In the genomic region with DNA sequence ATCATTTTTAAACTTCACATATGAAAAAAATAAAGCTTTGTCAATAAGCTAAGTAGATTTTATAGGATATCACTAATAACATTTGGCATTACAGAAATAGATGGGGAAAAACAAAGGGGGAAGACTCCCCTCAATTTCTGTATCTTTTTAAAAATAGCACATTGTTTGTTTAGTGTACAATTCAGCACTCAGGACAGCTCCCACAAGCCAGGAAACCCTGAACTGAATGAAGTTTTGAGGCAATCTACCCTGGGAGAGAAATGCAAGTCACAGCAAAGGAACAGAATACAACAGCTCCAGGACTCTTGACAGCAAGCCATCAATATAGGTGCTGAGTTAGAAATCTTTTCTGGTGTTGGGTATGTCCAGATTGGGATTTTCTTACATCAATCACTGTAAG, we compare ENCODE assay signal across 19 mouse cellular contexts.
DNase-seq lines count a peak whose midpoint lies in the region; ATAC-seq and TF ChIP-seq lines count a peak whose summit lies in the region.
"Had no signal": no experiment of that assay in that cellular context is flagged by ENCODE, and none has a peak within 500 bp of the region (broad histone marks: within the 10 kb centered on the region; RNA-seq: fewer than 3 reads in every experiment).

No protein-coding gene starts in this region.

- no peaks in the 10 kb centered on the region; the same call in 1 of the 2 replicates for H3K9me3 ChIP-seq in hindbrain, embryonic 10.5 days
- H3K9me3 ChIP-seq in hindbrain, embryonic 14.5 days (ENCODE audit: control insufficient read depth, low read length), result 0 out of 2 replicates have a peak, but pooled peaks cover 6% of the 10 kb centered on the region
- H3K9me3 ChIP-seq in forebrain, embryonic 11.5 days (ENCODE audit: control insufficient read depth, low read length), result no peaks in the 10 kb centered on the region
- H3K9me3 ChIP-seq: heart, embryonic 10.5 days; liver, embryonic 15.5 days had no signal

- no peak overlapping the region for H3K27ac ChIP-seq in hindbrain, embryonic 10.5 days
- no peak overlapping the region for H3K27ac ChIP-seq in hindbrain, embryonic 14.5 days
- no peak overlapping the region for H3K27ac ChIP-seq in forebrain, embryonic 11.5 days (ENCODE audit: low read depth, low read length)
- H3K27ac ChIP-seq: heart, embryonic 10.5 days; liver, embryonic 15.5 days had no signal

- no peaks in the 10 kb centered on the region for H3K36me3 ChIP-seq in hindbrain, embryonic 10.5 days
- no peaks in the 10 kb centered on the region for H3K36me3 ChIP-seq in hindbrain, embryonic 14.5 days (replicated peaks; ENCODE audit: control insufficient read depth, insufficient read depth)
- H3K36me3 ChIP-seq in forebrain, embryonic 11.5 days (ENCODE audit: control insufficient read depth, insufficient read depth, low read length), result no peaks in the 10 kb centered on the region
- H3K36me3 ChIP-seq: heart, embryonic 10.5 days; liver, embryonic 15.5 days had no signal

- H3K4me2 ChIP-seq in hindbrain, embryonic 14.5 days (replicated peaks), result no peak overlapping the region
- H3K4me2 ChIP-seq in forebrain, embryonic 11.5 days (ENCODE audit: low read depth, low read length, severe bottlenecking), result no peak overlapping the region
- H3K4me2 ChIP-seq: liver, embryonic 15.5 days had no signal

- H3K27me3 ChIP-seq in hindbrain, embryonic 10.5 days (ENCODE audit: insufficient read depth, poor library complexity, severe bottlenecking), result no peaks in the 10 kb centered on the region
- H3K27me3 ChIP-seq in hindbrain, embryonic 14.5 days (ENCODE audit: control insufficient read depth, insufficient read depth, low read length), result no peaks in the 10 kb centered on the region
- H3K27me3 ChIP-seq in forebrain, embryonic 11.5 days (ENCODE audit: control insufficient read depth, insufficient read depth, low read length), result no peaks in the 10 kb centered on the region
- H3K27me3 ChIP-seq: liver, embryonic 15.5 days had no signal

- no peak for ATAC-seq in hindbrain, embryonic 14.5 days (ENCODE audit: low FRiP score)
- no peak for ATAC-seq in forebrain, embryonic 11.5 days (replicated peaks; ENCODE audit: low FRiP score)
- ATAC-seq: forebrain, embryonic 16.5 days; inflammation-experienced regulatory T-cells, adult 6 months had no signal

- no peak overlapping the region for H3K4me3 ChIP-seq in hindbrain, embryonic 10.5 days
- no peak overlapping the region for H3K4me3 ChIP-seq in hindbrain, embryonic 14.5 days (replicated peaks; ENCODE audit: low read length)
- H3K4me3 ChIP-seq in forebrain, embryonic 11.5 days (ENCODE audit: low read depth, low read length), result no peak overlapping the region
- H3K4me3 ChIP-seq: heart, embryonic 10.5 days; liver, embryonic 15.5 days had no signal

- TF ChIP-seq CTCF in brain, embryonic 14.5 days (IDR thresholded peaks at IDR 0.05; ENCODE audit: borderline replicate concordance, extremely low read depth, insufficient read depth, insufficient read length), result no peak

- H3K9ac ChIP-seq in hindbrain, embryonic 14.5 days, result no peak overlapping the region
- H3K9ac ChIP-seq in forebrain, embryonic 11.5 days (ENCODE audit: low read length), result no peak overlapping the region
- H3K9ac ChIP-seq: liver, embryonic 15.5 days had no signal

- no peak for TF ChIP-seq POLR2A in brain, embryonic 14.5 days (IDR thresholded peaks at IDR 0.05; ENCODE audit: borderline replicate concordance, extremely low read depth, insufficient read depth, insufficient read length, poor library complexity, severe bottlenecking)

- H3K4me1 ChIP-seq in hindbrain, embryonic 10.5 days (replicated peaks), result no peaks in the 10 kb centered on the region
- H3K4me1 ChIP-seq in hindbrain, embryonic 14.5 days (replicated peaks; ENCODE audit: control insufficient read depth, insufficient read depth, low read length), result no peaks in the 10 kb centered on the region
- H3K4me1 ChIP-seq in forebrain, embryonic 11.5 days (replicated peaks; ENCODE audit: control insufficient read depth, insufficient read depth, low read length), result no peaks in the 10 kb centered on the region
- H3K4me1 ChIP-seq: heart, embryonic 10.5 days; liver, embryonic 15.5 days had no signal

- DNase-seq in hindbrain, embryonic 10.5 days (ENCODE audit: low spot score), result peak; percentile 6
- no peak for DNase-seq in hindbrain, embryonic 14.5 days (ENCODE audit: low spot score)
- DNase-seq in 416B (ENCODE audit: low read depth), result peak; percentile 3
- peak; percentile 14 for DNase-seq in brain, embryonic 14.5 days (ENCODE audit: low read depth)
- DNase-seq in forelimb bud, embryonic 11.5 days (ENCODE audit: low read depth, low spot score), result peak; percentile 46
- no peak for DNase-seq in T-cell, adult 2 months (ENCODE audit: low spot score)
- DNase-seq in frontal cortex, postnatal 14 days (ENCODE audit: low spot score in 2 of 2), result no peak
- DNase-seq in forebrain, embryonic 11.5 days (ENCODE audit: low spot score), result no peak
- DNase-seq: cerebellum, postnatal 36 days; gastrocnemius, postnatal 25 days; kidney, postnatal 25 days; lung, postnatal 4 days; midbrain, embryonic 14.5 days; right cerebral cortex, postnatal 25 days; thymus, postnatal 4 days had no signal

Comparison
In these comparisons a context has a peak if more than half of its experiments do, and no peak if none do; other contexts are left out.
1. DNase-seq: peak in hindbrain, embryonic 10.5 days (single experiment), 416B (single experiment), brain, embryonic 14.5 days (single experiment) and forelimb bud, embryonic 11.5 days (single experiment); none in hindbrain, embryonic 14.5 days (single experiment), T-cell, adult 2 months (single experiment), frontal cortex, postnatal 14 days (0 of 2) and forebrain, embryonic 11.5 days (single experiment).